11 mouse cellular contexts compared by ENCODE assay signal in the genomic region with DNA sequence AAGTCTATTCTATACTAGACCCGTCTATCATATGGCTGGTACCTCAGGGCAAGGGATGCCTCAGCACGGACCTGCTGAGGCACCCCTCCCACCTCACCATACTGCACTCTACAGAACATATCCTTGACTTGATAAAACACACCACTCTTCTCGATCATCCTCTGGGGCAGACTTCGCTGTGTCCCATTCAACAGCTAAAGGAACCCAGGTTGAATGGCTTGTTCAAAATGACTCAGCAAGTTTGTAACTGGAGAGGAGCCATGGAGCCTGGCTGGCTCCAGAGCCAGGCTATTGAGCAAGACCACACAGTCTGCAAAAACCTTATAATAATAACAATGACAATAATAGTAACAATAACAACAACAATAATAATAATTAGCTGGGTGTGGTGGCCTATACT. TPM values are rescaled to one million over a fixed set of nuclear protein-coding genes. Genes with fewer than 3 reads are reported as not detected.
A peak's percentile ranks its signal among the peaks of the same experiment; 100 is the strongest.
DNase-seq lines count a peak whose midpoint lies in the region; ATAC-seq and TF ChIP-seq lines count a peak whose summit lies in the region.
"Had no signal": no experiment of that assay in that cellular context is flagged by ENCODE, and none has a peak within 500 bp of the region (broad histone marks: within the 10 kb centered on the region; RNA-seq: fewer than 3 reads in every experiment).

No protein-coding gene starts in this region.

- H3K79me2 ChIP-seq in C2C12 (ENCODE audit: control insufficient read depth, insufficient read depth) = peaks cover 71% of the 10 kb centered on the region

- H3ac ChIP-seq in C2C12 (ENCODE audit: control insufficient read depth, insufficient read length, low read depth) = no peak overlapping the region

- H3K9ac ChIP-seq in liver, postnatal 0 days (replicated peaks) = no peak overlapping the region
- H3K9ac ChIP-seq in forebrain, embryonic 16.5 days (replicated peaks; ENCODE audit: low read depth, low read length) = no peak overlapping the region
- H3K9ac ChIP-seq: lung, embryonic 15.5 days had no signal

- peak overlapping the region; percentile 82 for H3K27ac ChIP-seq in brown adipose tissue, adult 24 weeks (replicated peaks; ENCODE audit: low read depth, low read length)
- 0 out of 2 replicates have a peak overlapping the region, but pooled peaks have one; percentile 3 for H3K27ac ChIP-seq in liver, postnatal 0 days (ENCODE audit: low read depth)
- no peak overlapping the region for H3K27ac ChIP-seq in forebrain, embryonic 16.5 days (ENCODE audit: low read length)

- no peaks in the 10 kb centered on the region for H3K36me3 ChIP-seq in C2C12 (ENCODE audit: control insufficient read depth, insufficient read depth)
- no peaks in the 10 kb centered on the region for H3K36me3 ChIP-seq in liver, postnatal 0 days (replicated peaks; ENCODE audit: insufficient read depth, low read length)
- no peaks in the 10 kb centered on the region for H3K36me3 ChIP-seq in forebrain, embryonic 16.5 days (ENCODE audit: control insufficient read depth, insufficient read depth)
- H3K36me3 ChIP-seq: lung, embryonic 15.5 days had no signal

- TF ChIP-seq CTCF in C2C12 (IDR thresholded peaks at IDR 0.05; ENCODE audit: control insufficient read depth, insufficient read depth, insufficient read length) = no peak
- no peak for TF ChIP-seq CTCF in liver, postnatal 0 days (IDR thresholded peaks at IDR 0.05; ENCODE audit: low read depth)

- H3K4me2 ChIP-seq in liver, postnatal 0 days (ENCODE audit: low read depth, low read length) = no peak overlapping the region
- no peak overlapping the region for H3K4me2 ChIP-seq in forebrain, embryonic 16.5 days (ENCODE audit: low read length)
- H3K4me2 ChIP-seq: lung, embryonic 15.5 days had no signal

- H3K9me3 ChIP-seq in liver, postnatal 0 days (ENCODE audit: low read length) = no peaks in the 10 kb centered on the region
- H3K9me3 ChIP-seq in forebrain, embryonic 16.5 days (ENCODE audit: control insufficient read depth, low read length) = no peaks in the 10 kb centered on the region
- H3K9me3 ChIP-seq: G1E; lung, embryonic 15.5 days had no signal

- H3K4me1 ChIP-seq in brown adipose tissue, adult 24 weeks (ENCODE audit: control insufficient read depth, insufficient read depth, insufficient read length, low read length) = peaks cover 29% of the 10 kb centered on the region
- H3K4me1 ChIP-seq in liver, postnatal 0 days (ENCODE audit: insufficient read depth) = peaks cover 28% of the 10 kb centered on the region
- peaks cover 5% of the 10 kb centered on the region; the same call in 1 of the 2 replicates for H3K4me1 ChIP-seq in forebrain, embryonic 16.5 days (replicated peaks; ENCODE audit: control insufficient read depth, insufficient read depth, low read length)

- TF ChIP-seq EP300 in liver, postnatal 0 days (IDR thresholded peaks at IDR 0.05; ENCODE audit: low read depth) = no peak

- no peak for ATAC-seq in liver, postnatal 0 days
- no peak for ATAC-seq in forebrain, embryonic 16.5 days

- no peaks in the 10 kb centered on the region for H3K27me3 ChIP-seq in C2C12 (ENCODE audit: control insufficient read depth, insufficient read depth, insufficient read length)
- no peaks in the 10 kb centered on the region for H3K27me3 ChIP-seq in liver, postnatal 0 days (ENCODE audit: insufficient read depth, low read length)
- no peaks in the 10 kb centered on the region for H3K27me3 ChIP-seq in forebrain, embryonic 16.5 days (replicated peaks; ENCODE audit: control insufficient read depth, insufficient read depth, low read length)
- H3K27me3 ChIP-seq: lung, embryonic 15.5 days had no signal

- 47% methylated on average over 4 of the region's 4 CpGs for WGBS in liver, postnatal 0 days (ENCODE audit: insufficient replicate concordance)
- WGBS in forebrain, embryonic 16.5 days = 69% methylated on average over 4 of the region's 4 CpGs

- DNase-seq in gastrocnemius, adult 18-20 months (ENCODE audit: low spot score) = peak; percentile 70
- DNase-seq in gastrocnemius, postnatal 10 days = no peak
- DNase-seq in liver, postnatal 0 days = no peak
- DNase-seq in right cerebral cortex, adult 18-20 months = no peak
- no peak for DNase-seq in cerebellum, adult 8-10 months
- DNase-seq: cerebellum, adult 11 months had no signal

- no peak overlapping the region for H3K4me3 ChIP-seq in C2C12 (ENCODE audit: insufficient read depth, poor library complexity, severe bottlenecking)
- no peak overlapping the region for H3K4me3 ChIP-seq in brown adipose tissue, adult 24 weeks (ENCODE audit: insufficient read depth, low read depth, low read length)
- no peak overlapping the region for H3K4me3 ChIP-seq in liver, postnatal 0 days (ENCODE audit: low read depth, low read length)
- H3K4me3 ChIP-seq in forebrain, embryonic 16.5 days (replicated peaks; ENCODE audit: low read length) = no peak overlapping the region
- H3K4me3 ChIP-seq: lung, embryonic 15.5 days had no signal

- H3K79me3 ChIP-seq in C2C12 (ENCODE audit: low read depth) = peaks cover 11% of the 10 kb centered on the region

TF ChIP-seq in C2C12, 6 proteins besides CTCF, POLR2A, EP300 and RAD21:
- TF ChIP-seq USF1 (IDR thresholded peaks at IDR 0.05; ENCODE audit: low read depth) (no peak), FOSL1 (IDR thresholded peaks at IDR 0.05; ENCODE audit: insufficient read depth, low read length, poor library complexity, severe bottlenecking) (no peak), MYOG (IDR thresholded peaks at IDR 0.05; ENCODE audit: control insufficient read depth, extremely low read depth, insufficient read length) (no peak), CEBPB (IDR thresholded peaks at IDR 0.05; ENCODE audit: low read depth) (peak; percentile 84), MYOD1 (IDR thresholded peaks at IDR 0.05; ENCODE audit: control insufficient read depth, insufficient read length, low read depth) (no peak), MAX (IDR thresholded peaks at IDR 0.05) (no peak)

RNA-seq across cellular contexts. Expression of a gene that starts 13.9 kb away (rescaled TPM):
- total RNA-seq in gastrocnemius, adult 18-20 months (2021) = 10 to 100 TPM in 1 of 2 experiments, 1 to 10 TPM in 1; 9.2 to 11.9 TPM
- total RNA-seq in gastrocnemius, postnatal 10 days (2021) = 10 to 100 TPM; 27.9 to 30.3 TPM
- polyA plus RNA-seq in C2C12 (2012; fragmentation: generic; extraction: Trizol) = 13.5 TPM
- 25.7 and 38.1 TPM in 2 replicates for polyA plus RNA-seq in brown adipose tissue, adult 24 weeks (2012; ENCODE audit: insufficient read depth, insufficient read length, missing spikeins)
- polyA plus RNA-seq in liver, postnatal 0 days (2015; fragmentation: Nextera tagmentation; extraction: Ambion mirVana) = 4.1 and 4.5 TPM in 2 replicates
- polyA plus RNA-seq in forebrain, embryonic 16.5 days (2015; fragmentation: Nextera tagmentation; extraction: Ambion mirVana) = 19.7 and 23.2 TPM in 2 replicates

RNA-seq across cellular contexts. Expression of a gene that starts 24.2 kb away (rescaled TPM):
- total RNA-seq in gastrocnemius, adult 18-20 months (2021) = 10 to 100 TPM; 21.7 to 23.4 TPM
- total RNA-seq in gastrocnemius, postnatal 10 days (2021) = 10 to 100 TPM; 27.4 to 32.4 TPM
- 28.7 TPM for polyA plus RNA-seq in C2C12 (2012; fragmentation: generic; extraction: Trizol)
- 11.9 and 24.7 TPM in 2 replicates for polyA plus RNA-seq in brown adipose tissue, adult 24 weeks (2012; ENCODE audit: insufficient read depth, insufficient read length, missing spikeins)
- polyA plus RNA-seq in liver, postnatal 0 days (2015; fragmentation: Nextera tagmentation; extraction: Ambion mirVana) = 9.2 and 9.8 TPM in 2 replicates
- 39.5 and 42.2 TPM in 2 replicates for polyA plus RNA-seq in forebrain, embryonic 16.5 days (2015; fragmentation: Nextera tagmentation; extraction: Ambion mirVana)
